Mouse (Mus musculus): ENCODE measurements around the gene Rffl. TPM values are rescaled to one million over a fixed set of nuclear protein-coding genes. Genes with fewer than 3 reads are reported as not detected.

Rffl gene
- total RNA-seq, 2 experiments from 2014 or later = 11.1 to 11.2 TPM

GRCm38 (mm10) chr11:82875631-82876030 is 4.6 kb upstream of the Rffl start:
- DNase-seq (ENCODE audit: low spot score in 2 of 2) = no peak

GRCm38 (mm10) chr11:82874924-82875323 is 3.9 kb upstream of the Rffl start:
- DNase-seq (ENCODE audit: low spot score in 2 of 2) = no peak

- DNase-seq (ENCODE audit: low spot score in 2 of 2) = peak in 1 of 2 experiments; percentile 41
Measured at GRCm38 (mm10) chr11:82870173-82871030, 608 bp downstream of the Rffl start.

GRCm38 (mm10) chr11:82869506-82870172 is 1.4 kb downstream of the Rffl start:
- DNase-seq (ENCODE audit: low spot score in 2 of 2) = no peak

- DNase-seq (ENCODE audit: low spot score in 2 of 2) = no peak
Measured at GRCm38 (mm10) chr11:82867956-82868355, 3.1 kb downstream of the Rffl start.

GRCm38 (mm10) chr11:82866850-82867564 is 4.0 kb downstream of the Rffl start:
- DNase-seq (ENCODE audit: low spot score in 2 of 2) = no peak

GRCm38 (mm10) chr11:82865957-82866356 is 5.1 kb downstream of the Rffl start:
- DNase-seq (ENCODE audit: low spot score in 2 of 2) = no peak

- DNase-seq (ENCODE audit: low spot score in 2 of 2) = no peak
Measured at GRCm38 (mm10) chr11:82863488-82863931, 7.5 kb downstream of the Rffl start.

GRCm38 (mm10) chr11:82863059-82863458 is 8.0 kb downstream of the Rffl start:
- DNase-seq (ENCODE audit: low spot score in 2 of 2) = no peak

GRCm38 (mm10) chr11:82862638-82863037 is 8.4 kb downstream of the Rffl start:
- DNase-seq (ENCODE audit: low spot score in 2 of 2) = no peak

- no peak for DNase-seq (ENCODE audit: low spot score in 2 of 2)
Measured at GRCm38 (mm10) chr11:82861558-82861957, 9.5 kb downstream of the Rffl start.

GRCm38 (mm10) chr11:82860759-82861158 is 10.3 kb downstream of the Rffl start:
- DNase-seq (ENCODE audit: low spot score in 2 of 2) = no peak

GRCm38 (mm10) chr11:82857307-82857848 is 13.6 kb downstream of the Rffl start:
- no peak for DNase-seq (ENCODE audit: low spot score in 2 of 2)

- DNase-seq (ENCODE audit: low spot score in 2 of 2) = no peak
Measured at GRCm38 (mm10) chr11:82856032-82856431, 15.0 kb downstream of the Rffl start.

GRCm38 (mm10) chr11:82855327-82855973 is 15.6 kb downstream of the Rffl start:
- no peak for DNase-seq (ENCODE audit: low spot score in 2 of 2)

- DNase-seq (ENCODE audit: low spot score in 2 of 2) = no peak
Measured at GRCm38 (mm10) chr11:82854111-82854510, 16.9 kb downstream of the Rffl start.

- no peak for DNase-seq (ENCODE audit: low spot score in 2 of 2)
Measured at GRCm38 (mm10) chr11:82852958-82853357, 18.1 kb downstream of the Rffl start.

- DNase-seq (ENCODE audit: low spot score in 2 of 2) = no peak
Measured at GRCm38 (mm10) chr11:82852540-82852939, 18.5 kb downstream of the Rffl start.

- DNase-seq (ENCODE audit: low spot score in 2 of 2) = no peak
Measured at GRCm38 (mm10) chr11:82852115-82852514, 18.9 kb downstream of the Rffl start.

GRCm38 (mm10) chr11:82850259-82850658 is 20.8 kb downstream of the Rffl start:
- DNase-seq (ENCODE audit: low spot score in 2 of 2) = no peak

- DNase-seq (ENCODE audit: low spot score in 2 of 2) = no peak
Measured at GRCm38 (mm10) chr11:82847571-82848000, 23.4 kb downstream of the Rffl start.

All from left cerebral cortex, adult 18-20 months (tissue).